Mouse (Mus musculus): ENCODE results near the gene Phka1. TPM values are rescaled to one million over a fixed set of nuclear protein-coding genes. Genes with fewer than 3 reads are reported as not detected.

Gene Phka1
- polyA plus RNA-seq, 1 experiment = 1.7 TPM

GRCm38 (mm10) chrX:102645146-102645545 is 1.1 kb upstream of the Phka1 start:
- Histone ChIP-seq H3K4me3 (ENCODE audit: control insufficient read depth, insufficient read depth, low read length) (no peak overlapping the region), H3K27me3 (ENCODE audit: control insufficient read depth, insufficient read depth, low read length) (no peaks in the 10 kb centered on the region), H3K4me1 (replicated peaks; ENCODE audit: control insufficient read depth, insufficient read depth, low read length) (no peaks in the 10 kb centered on the region; the same call in 1 of the 2 replicates), H3K36me3 (ENCODE audit: control insufficient read depth, insufficient read depth, low read length) (no peaks in the 10 kb centered on the region), H3K27ac (ENCODE audit: control insufficient read depth, insufficient read depth, low read length) (no peak overlapping the region)
- TF ChIP-seq POLR2A (IDR thresholded peaks at IDR 0.05; ENCODE audit: control insufficient read depth, extremely low read depth, insufficient read depth, low read length, poor library complexity) (no peak), CTCF (IDR thresholded peaks at IDR 0.05; ENCODE audit: borderline replicate concordance, control insufficient read depth, extremely low read depth, insufficient read depth, low read length, poor library complexity) (no peak)
- no peak for DNase-seq
- WGBS = 37% methylated on average over 6 of the region's 6 CpGs

GRCm38 (mm10) chrX:102644573-102644951 is 516 bp upstream of the Phka1 start:
- no peak for TF ChIP-seq CTCF (IDR thresholded peaks at IDR 0.05; ENCODE audit: borderline replicate concordance, control insufficient read depth, extremely low read depth, insufficient read depth, low read length, poor library complexity)
- TF ChIP-seq POLR2A (IDR thresholded peaks at IDR 0.05; ENCODE audit: control insufficient read depth, extremely low read depth, insufficient read depth, low read length, poor library complexity) = no peak
- no peak for DNase-seq
- Histone ChIP-seq H3K27me3 (ENCODE audit: control insufficient read depth, insufficient read depth, low read length) (no peaks in the 10 kb centered on the region), H3K4me1 (replicated peaks; ENCODE audit: control insufficient read depth, insufficient read depth, low read length) (no peaks in the 10 kb centered on the region; the same call in 1 of the 2 replicates), H3K36me3 (ENCODE audit: control insufficient read depth, insufficient read depth, low read length) (no peaks in the 10 kb centered on the region), H3K4me3 (ENCODE audit: control insufficient read depth, insufficient read depth, low read length) (peak overlapping the region; percentile 32; the same call in 1 of the 2 replicates), H3K27ac (ENCODE audit: control insufficient read depth, insufficient read depth, low read length) (no peak overlapping the region)
- WGBS = 3% methylated on average over 8 of the region's 8 CpGs

GRCm38 (mm10) chrX:102601269-102601668 is 42.8 kb downstream of the Phka1 start:
- no peak overlapping the region for H3K27ac ChIP-seq (ENCODE audit: control insufficient read depth, insufficient read depth, low read length)
- H3K36me3 ChIP-seq (ENCODE audit: control insufficient read depth, insufficient read depth, low read length) = no peaks in the 10 kb centered on the region
- H3K4me3 ChIP-seq (ENCODE audit: control insufficient read depth, insufficient read depth, low read length) = no peak overlapping the region
- no peaks in the 10 kb centered on the region for H3K27me3 ChIP-seq (ENCODE audit: control insufficient read depth, insufficient read depth, low read length)
- no peak for DNase-seq
- TF ChIP-seq POLR2A (IDR thresholded peaks at IDR 0.05; ENCODE audit: control insufficient read depth, extremely low read depth, insufficient read depth, low read length, poor library complexity) (no peak), CTCF (IDR thresholded peaks at IDR 0.05; ENCODE audit: borderline replicate concordance, control insufficient read depth, extremely low read depth, insufficient read depth, low read length, poor library complexity) (no peak)
- 89% methylated on average over 2 of the region's 2 CpGs for WGBS
- no peaks in the 10 kb centered on the region for H3K4me1 ChIP-seq (replicated peaks; ENCODE audit: control insufficient read depth, insufficient read depth, low read length)

GRCm38 (mm10) chrX:102588560-102588959 is 55.5 kb downstream of the Phka1 start:
- Histone ChIP-seq H3K4me3 (ENCODE audit: control insufficient read depth, insufficient read depth, low read length) (no peak overlapping the region), H3K27ac (ENCODE audit: control insufficient read depth, insufficient read depth, low read length) (no peak overlapping the region), H3K27me3 (ENCODE audit: control insufficient read depth, insufficient read depth, low read length) (no peaks in the 10 kb centered on the region), H3K36me3 (ENCODE audit: control insufficient read depth, insufficient read depth, low read length) (no peaks in the 10 kb centered on the region), H3K4me1 (replicated peaks; ENCODE audit: control insufficient read depth, insufficient read depth, low read length) (no peaks in the 10 kb centered on the region)
- DNase-seq = no peak
- WGBS = 88% methylated on average over 1 of the region's 1 CpGs
- TF ChIP-seq CTCF (IDR thresholded peaks at IDR 0.05; ENCODE audit: borderline replicate concordance, control insufficient read depth, extremely low read depth, insufficient read depth, low read length, poor library complexity) (no peak), POLR2A (IDR thresholded peaks at IDR 0.05; ENCODE audit: control insufficient read depth, extremely low read depth, insufficient read depth, low read length, poor library complexity) (no peak)

- Histone ChIP-seq H3K4me3 (ENCODE audit: control insufficient read depth, insufficient read depth, low read length) (no peak overlapping the region), H3K27ac (ENCODE audit: control insufficient read depth, insufficient read depth, low read length) (no peak overlapping the region), H3K27me3 (ENCODE audit: control insufficient read depth, insufficient read depth, low read length) (no peaks in the 10 kb centered on the region), H3K36me3 (ENCODE audit: control insufficient read depth, insufficient read depth, low read length) (no peaks in the 10 kb centered on the region), H3K4me1 (replicated peaks; ENCODE audit: control insufficient read depth, insufficient read depth, low read length) (no peaks in the 10 kb centered on the region)
- TF ChIP-seq CTCF (IDR thresholded peaks at IDR 0.05; ENCODE audit: borderline replicate concordance, control insufficient read depth, extremely low read depth, insufficient read depth, low read length, poor library complexity) (no peak), POLR2A (IDR thresholded peaks at IDR 0.05; ENCODE audit: control insufficient read depth, extremely low read depth, insufficient read depth, low read length, poor library complexity) (no peak)
- no peak for DNase-seq
- 52% methylated on average over 1 of the region's 1 CpGs for WGBS
These were observed 72.9 kb downstream of the Phka1 start for GRCm38 (mm10) chrX:102571186-102571585.

GRCm38 (mm10) chrX:102556906-102557305 is 87.1 kb downstream of the Phka1 start:
- no peaks in the 10 kb centered on the region for H3K27me3 ChIP-seq (ENCODE audit: control insufficient read depth, insufficient read depth, low read length)
- no peaks in the 10 kb centered on the region for H3K36me3 ChIP-seq (ENCODE audit: control insufficient read depth, insufficient read depth, low read length)
- TF ChIP-seq CTCF (IDR thresholded peaks at IDR 0.05; ENCODE audit: borderline replicate concordance, control insufficient read depth, extremely low read depth, insufficient read depth, low read length, poor library complexity) (no peak), POLR2A (IDR thresholded peaks at IDR 0.05; ENCODE audit: control insufficient read depth, extremely low read depth, insufficient read depth, low read length, poor library complexity) (no peak)
- 99% methylated on average over 7 of the region's 7 CpGs for WGBS
- H3K4me1 ChIP-seq (replicated peaks; ENCODE audit: control insufficient read depth, insufficient read depth, low read length) = no peaks in the 10 kb centered on the region
- no peak overlapping the region for H3K4me3 ChIP-seq (ENCODE audit: control insufficient read depth, insufficient read depth, low read length)
- no peak for DNase-seq
- no peak overlapping the region for H3K27ac ChIP-seq (ENCODE audit: control insufficient read depth, insufficient read depth, low read length)

GRCm38 (mm10) chrX:102509205-102509604 is 134.8 kb downstream of the Phka1 start:
- H3K27me3 ChIP-seq (ENCODE audit: control insufficient read depth, insufficient read depth, low read length) = no peaks in the 10 kb centered on the region
- H3K27ac ChIP-seq (ENCODE audit: control insufficient read depth, insufficient read depth, low read length) = no peak overlapping the region
- no peak for DNase-seq
- TF ChIP-seq POLR2A (IDR thresholded peaks at IDR 0.05; ENCODE audit: control insufficient read depth, extremely low read depth, insufficient read depth, low read length, poor library complexity) (no peak), CTCF (IDR thresholded peaks at IDR 0.05; ENCODE audit: borderline replicate concordance, control insufficient read depth, extremely low read depth, insufficient read depth, low read length, poor library complexity) (no peak)
- WGBS = 87% methylated on average over 4 of the region's 4 CpGs
- no peaks in the 10 kb centered on the region; the same call in 1 of the 2 replicates for H3K4me1 ChIP-seq (replicated peaks; ENCODE audit: control insufficient read depth, insufficient read depth, low read length)
- no peaks in the 10 kb centered on the region for H3K36me3 ChIP-seq (ENCODE audit: control insufficient read depth, insufficient read depth, low read length)
- H3K4me3 ChIP-seq (ENCODE audit: control insufficient read depth, insufficient read depth, low read length) = no peak overlapping the region
